Mouse (Mus musculus) ES-Bruce4 (cell line): ENCODE data around the gene Il17rc.

Experiments
- CTCF ChIP-seq: IDR thresholded peaks from one replicate; pipeline ENCODE4 v1.8.1; 2011; ENCODE audit warnings: low read depth, low read length
- POLR2A ChIP-seq: IDR thresholded peaks from one replicate; pipeline ENCODE4 v1.8.1; 2011; ENCODE audit warnings: low read length; ENCODE audit not compliant: insufficient read depth

- TF ChIP-seq CTCF (peak; percentile 76), POLR2A (no peak)
These were observed 1.8 kb upstream of the Il17rc start for GRCm38 (mm10) chr6:113469432-113469831.
